Mouse (Mus musculus) layer of hippocampus, postnatal 10 days (tissue): Measurements from ENCODE around the gene Dnah11. TPM values are rescaled to one million over a fixed set of nuclear protein-coding genes. Genes with fewer than 3 reads are reported as not detected.

ENCODE experiments used
- total RNA-seq, 2 experiments: library from RNA; stranded (reverse); gene quantifications; 2 replicates each; pipeline ENCODE4 v1.2.3; 2021

The Dnah11 gene
- total RNA-seq, 2 experiments from 2014 or later = 2.3 to 2.9 TPM

Other genes starting within 250 kb of the Dnah11 start
- 10 to 100 TPM; 22.0 to 28.9 TPM for gene Sp4, start 102.4 kb upstream of the Dnah11 start, total RNA-seq